In genomic region chr6:18688652-18689348, GRCm38 (mm10) we compare ENCODE assay signal across 15 mouse cellular contexts.
DNase-seq lines count a peak whose midpoint lies in the region; ATAC-seq and TF ChIP-seq lines count a peak whose summit lies in the region.
"Had no signal": no experiment of that assay in that cellular context is flagged by ENCODE, and none has a peak within 500 bp of the region (broad histone marks: within the 10 kb centered on the region; RNA-seq: fewer than 3 reads in every experiment).

No protein-coding gene starts in this region.

- no peaks in the 10 kb centered on the region for H3K9me3 ChIP-seq in heart, embryonic 13.5 days
- H3K9me3 ChIP-seq in lung, embryonic 14.5 days (ENCODE audit: low read depth, low read length) = no peaks in the 10 kb centered on the region
- H3K9me3 ChIP-seq: heart, embryonic 10.5 days; limb, embryonic 12.5 days; neural tube, embryonic 12.5 days had no signal

- no peak overlapping the region for H3K9ac ChIP-seq in heart, embryonic 13.5 days
- H3K9ac ChIP-seq in heart, adult 2 months (ENCODE audit: low read depth, low read length) = no peak overlapping the region
- no peak overlapping the region for H3K9ac ChIP-seq in lung, embryonic 14.5 days
- H3K9ac ChIP-seq: limb, embryonic 12.5 days; liver, postnatal 0 days; neural tube, embryonic 12.5 days had no signal

- no peak for TF ChIP-seq EP300 in heart, adult 2 months (IDR thresholded peaks at IDR 0.05; ENCODE audit: insufficient read depth, low read depth, low read length)

- no peak overlapping the region for H3K4me3 ChIP-seq in heart, embryonic 13.5 days
- no peak overlapping the region for H3K4me3 ChIP-seq in heart, adult 2 months
- no peak overlapping the region for H3K4me3 ChIP-seq in lung, embryonic 14.5 days (ENCODE audit: low read depth, low read length)
- H3K4me3 ChIP-seq: heart, embryonic 10.5 days; limb, embryonic 12.5 days; neural tube, embryonic 12.5 days had no signal

- no peaks in the 10 kb centered on the region for H3K79me2 ChIP-seq in heart, adult 2 months (replicated peaks; ENCODE audit: control insufficient read depth, insufficient read depth, low read length)

- peaks cover 6% of the 10 kb centered on the region for H3K4me1 ChIP-seq in heart, embryonic 13.5 days
- no peaks in the 10 kb centered on the region for H3K4me1 ChIP-seq in heart, adult 2 months (ENCODE audit: control insufficient read depth, insufficient read depth, low read length)
- H3K4me1 ChIP-seq in lung, embryonic 14.5 days (ENCODE audit: insufficient read depth) = no peaks in the 10 kb centered on the region
- H3K4me1 ChIP-seq: heart, embryonic 10.5 days; limb, embryonic 12.5 days; neural tube, embryonic 12.5 days had no signal

- no peak overlapping the region for H3K27ac ChIP-seq in heart, embryonic 13.5 days (replicated peaks)
- no peak overlapping the region for H3K27ac ChIP-seq in heart, adult 2 months
- H3K27ac ChIP-seq in lung, embryonic 14.5 days (ENCODE audit: low read depth) = no peak overlapping the region
- H3K27ac ChIP-seq: heart, embryonic 10.5 days; kidney, postnatal 0 days; limb, embryonic 12.5 days; neural tube, embryonic 12.5 days had no signal

- TF ChIP-seq POLR2A in heart, adult 2 months (IDR thresholded peaks at IDR 0.05; ENCODE audit: insufficient read depth, low read depth, low read length) = no peak

- TF ChIP-seq CTCF in heart, adult 2 months (IDR thresholded peaks at IDR 0.05) = no peak
- TF ChIP-seq CTCF in lung, embryonic 14.5 days (IDR thresholded peaks at IDR 0.05; ENCODE audit: low read depth) = no peak

- WGBS in heart, embryonic 13.5 days = 37% methylated on average over 11 of the region's 11 CpGs
- 35% methylated on average over 11 of the region's 11 CpGs for WGBS in heart, adult 2 months
- 40% methylated on average over 11 of the region's 11 CpGs for WGBS in lung, embryonic 14.5 days

- H3K27me3 ChIP-seq in heart, embryonic 13.5 days (replicated peaks) = no peaks in the 10 kb centered on the region
- H3K27me3 ChIP-seq in heart, adult 2 months (ENCODE audit: control insufficient read depth, insufficient read depth, low read length) = no peaks in the 10 kb centered on the region
- no peaks in the 10 kb centered on the region for H3K27me3 ChIP-seq in lung, embryonic 14.5 days (ENCODE audit: insufficient read depth, low read length)
- H3K27me3 ChIP-seq: limb, embryonic 12.5 days; neural tube, embryonic 12.5 days had no signal

- DNase-seq in heart, adult 2 months = no peak
- peak; percentile 55 for DNase-seq in lung, embryonic 14.5 days
- DNase-seq in lung, postnatal 36 days = no peak
- DNase-seq in cerebellum, adult 9-10 months = peak; percentile 88
- DNase-seq in layer of hippocampus, adult 9-11 months = peak; percentile 63
- DNase-seq in thymus, postnatal 10 days (ENCODE audit: low spot score in 2 of 2) = no peak
- DNase-seq in MN1 (ENCODE audit: low spot score) = no peak
- DNase-seq: liver, postnatal 0 days; right cerebral cortex, adult 18-20 months had no signal

- intact Hi-C loops in heart, adult 2 months (cut with DNase I) = no loop called here

- no peaks in the 10 kb centered on the region for H3K36me3 ChIP-seq in heart, embryonic 13.5 days
- no peaks in the 10 kb centered on the region for H3K36me3 ChIP-seq in heart, adult 2 months (ENCODE audit: control insufficient read depth, insufficient read depth, low read length)
- H3K36me3 ChIP-seq in lung, embryonic 14.5 days (ENCODE audit: insufficient read depth) = no peaks in the 10 kb centered on the region
- H3K36me3 ChIP-seq: heart, embryonic 10.5 days; limb, embryonic 12.5 days; neural tube, embryonic 12.5 days had no signal

- no peak for ATAC-seq in heart, embryonic 13.5 days (ENCODE audit: extremely low read depth, insufficient number of reproducible peaks, low FRiP score, low TSS enrichment)
- no peak for ATAC-seq in lung, embryonic 14.5 days (ENCODE audit: insufficient read depth)
- ATAC-seq: inflammation-experienced regulatory T-cells, adult 6 months; liver, postnatal 0 days had no signal

- H3K4me2 ChIP-seq in heart, embryonic 13.5 days = 0 out of 2 replicates have a peak overlapping the region, but pooled peaks have one; percentile 5
- H3K4me2 ChIP-seq in lung, embryonic 14.5 days = no peak overlapping the region
- H3K4me2 ChIP-seq: limb, embryonic 12.5 days; neural tube, embryonic 12.5 days had no signal

Comparison
In these comparisons a context has a peak if more than half of its experiments do, and no peak if none do; other contexts are left out.
1. DNase-seq: peak in lung, embryonic 14.5 days (single experiment), cerebellum, adult 9-10 months (single experiment) and layer of hippocampus, adult 9-11 months (single experiment); none in heart, adult 2 months (0 of 2), lung, postnatal 36 days (single experiment), thymus, postnatal 10 days (0 of 2) and MN1 (single experiment).